Mouse (Mus musculus) kidney, embryonic 16.5 days (tissue): Measurements from ENCODE around the gene Tor1aip1. TPM values are rescaled to one million over a fixed set of nuclear protein-coding genes. Genes with fewer than 3 reads are reported as not detected.

Experiments used
- ATAC-seq: fragments of 200-750 bp; cut with Nextera tagmentation; 2 replicates; pipeline ENCODE4 v1.8.0; 2017; ENCODE audit warnings: moderate TSS enrichment; ENCODE audit not compliant: low FRiP score, low TSS enrichment
- H3K27ac ChIP-seq: fragments of 300-500 bp; sonication (generic); 2 replicates; pipeline ENCODE4 v1.5.1; 2014; ENCODE audit warnings: low read length
- H3K27me3 ChIP-seq: fragments of 300-500 bp; sonication (generic); 2 replicates; pipeline ENCODE4 v1.6.1; 2014; ENCODE audit warnings: low read length, control low read depth, mixed read lengths; ENCODE audit not compliant: insufficient read depth
- H3K36me3 ChIP-seq: fragments of 300-500 bp; sonication (generic); 2 replicates; pipeline ENCODE4 v1.6.1; 2014; ENCODE audit warnings: low read length, control low read depth, mixed read lengths; ENCODE audit not compliant: insufficient read depth
- H3K4me1 ChIP-seq: fragments of 300-500 bp; sonication (generic); 2 replicates; pipeline ENCODE4 v1.6.1; 2014; ENCODE audit warnings: low read length, control low read depth, mixed read lengths; ENCODE audit not compliant: insufficient read depth
- H3K4me2 ChIP-seq: fragments of 300-500 bp; sonication (generic); replicated peaks from 2 replicates; pipeline ENCODE4 v1.6.1; 2014; ENCODE audit warnings: low read depth, low read length
- H3K4me3 ChIP-seq: fragments of 300-500 bp; sonication (generic); 2 replicates; pipeline ENCODE4 v1.5.1; 2014; ENCODE audit warnings: mild to moderate bottlenecking, low read length
- H3K9ac ChIP-seq: fragments of 300-500 bp; sonication (generic); replicated peaks from 2 replicates; pipeline ENCODE4 v1.6.1; 2014; ENCODE audit warnings: low read length
- H3K9me3 ChIP-seq: fragments of 300-500 bp; sonication (generic); 2 replicates; pipeline ENCODE4 v1.6.1; 2016; ENCODE audit warnings: low read length, control low read depth
- WGBS: fragments of 180-500 bp; shearing (Covaris S2); extraction: QIAGEN DNeasy Blood & Tissue Kit; methylation state at CpG from one replicate; pipeline ENCODE4 v1.1.7; 2014; 5-methylcytosine and 5-hydroxymethylcytosine counted together
- polyA plus RNA-seq: library from polyadenylated mRNA; unstranded; fragments of >200 nt; fragmentation: Nextera tagmentation; extraction: Ambion mirVana; gene quantifications from 2 replicates; pipeline ENCODE4 v1.2.1, GENCODE M21; 2015

The Tor1aip1 gene
- polyA plus RNA-seq, 1 experiment from 2014 or later: 33.7 TPM

- peak; percentile 99 for ATAC-seq
- Histone ChIP-seq H3K9me3 (no peaks in the 10 kb centered on the region), H3K4me3 (peak within 1 kb of the TSS; percentile 98), H3K4me2 (peak within 1 kb of the TSS; percentile 82), H3K9ac (peak within 1 kb of the TSS; percentile 98), H3K4me1 (peaks cover 19% of the 10 kb centered on the region), H3K27ac (peak within 1 kb of the TSS; percentile 92), H3K36me3 (no peaks in the 10 kb centered on the region), H3K27me3 (0 out of 2 replicates have a peak, but pooled peaks cover 2% of the 10 kb centered on the region)
- 0% methylated on average over 45 of the region's 57 CpGs for WGBS
Observed at GRCm38 (mm10) chr1:155973068-155973718, 63.1 kb downstream of the Tor1aip1 start, which contains the start of gene Cep350. TSS of gene Cep350 (minus strand) at chr1:155973255.

GRCm38 (mm10) chr1:155972146-155973067, 63.9 kb downstream of the Tor1aip1 start:
- H3K27ac ChIP-seq: peak overlapping the region; percentile 90
- H3K4me2 ChIP-seq: peak overlapping the region; percentile 68
- H3K4me1 ChIP-seq: peaks cover 19% of the 10 kb centered on the region
- no peaks in the 10 kb centered on the region for H3K9me3 ChIP-seq
- no peaks in the 10 kb centered on the region for H3K36me3 ChIP-seq
- H3K9ac ChIP-seq: peak overlapping the region; percentile 98
- ATAC-seq: peak; percentile 64
- H3K27me3 ChIP-seq: 0 out of 2 replicates have a peak, but pooled peaks cover 2% of the 10 kb centered on the region
- WGBS: 1% methylated on average over 38 of the region's 51 CpGs
- peak overlapping the region; percentile 98 for H3K4me3 ChIP-seq

Other genes starting within 250 kb of the Tor1aip1 start
- 33.3 and 34.0 TPM in 2 replicates for gene Qsox1, start 223.6 kb downstream of the Tor1aip1 start, polyA plus RNA-seq
- 4.7 and 6.9 TPM in 2 replicates for gene Cep350, start 63.2 kb downstream of the Tor1aip1 start, polyA plus RNA-seq
- 117 and 118 TPM in 2 replicates for gene Tor1aip2, start 1.1 kb downstream of the Tor1aip1 start, polyA plus RNA-seq
- gene Fam163a, start 168.5 kb upstream of the Tor1aip1 start, polyA plus RNA-seq: 0.61 and 0.94 TPM in 2 replicates